In genomic region chr4:123392187-123392586, GRCm38 (mm10) we compare ENCODE assay signal across 10 mouse cellular contexts. TPM values are rescaled to one million over a fixed set of nuclear protein-coding genes. Genes with fewer than 3 reads are reported as not detected.
DNase-seq lines count a peak whose midpoint lies in the region; ATAC-seq and TF ChIP-seq lines count a peak whose summit lies in the region.
"Had no signal": no experiment of that assay in that cellular context is flagged by ENCODE, and none has a peak within 500 bp of the region (broad histone marks: within the 10 kb centered on the region; RNA-seq: fewer than 3 reads in every experiment).

No protein-coding gene starts in this region.

- peaks cover 91% of the 10 kb centered on the region for H3K36me3 ChIP-seq in midbrain, embryonic 14.5 days (ENCODE audit: control insufficient read depth, insufficient read depth, low read length)
- H3K36me3 ChIP-seq in midbrain, embryonic 11.5 days (ENCODE audit: control insufficient read depth, insufficient read depth, low read length) = peaks cover 31% of the 10 kb centered on the region; the same call in 1 of the 2 replicates
- peaks cover 99% of the 10 kb centered on the region for H3K36me3 ChIP-seq in embryonic facial prominence, embryonic 10.5 days (replicated peaks)
- H3K36me3 ChIP-seq in stomach, postnatal 0 days (ENCODE audit: control insufficient read depth, insufficient read depth, low read length) = peaks cover 26% of the 10 kb centered on the region

- H3K27me3 ChIP-seq in midbrain, embryonic 14.5 days (ENCODE audit: control insufficient read depth, insufficient read depth, low read length) = no peaks in the 10 kb centered on the region
- no peaks in the 10 kb centered on the region for H3K27me3 ChIP-seq in midbrain, embryonic 11.5 days (ENCODE audit: control insufficient read depth, insufficient read depth, low read length)
- no peaks in the 10 kb centered on the region for H3K27me3 ChIP-seq in embryonic facial prominence, embryonic 10.5 days (replicated peaks; ENCODE audit: low read depth, poor library complexity, severe bottlenecking)
- H3K27me3 ChIP-seq in stomach, postnatal 0 days (ENCODE audit: control insufficient read depth, insufficient read depth, low read length) = no peaks in the 10 kb centered on the region
- H3K27me3 ChIP-seq: hindbrain, embryonic 15.5 days; neural tube, embryonic 13.5 days had no signal

- no peak for ATAC-seq in midbrain, embryonic 14.5 days (ENCODE audit: low FRiP score, low TSS enrichment)
- no peak for ATAC-seq in midbrain, embryonic 11.5 days (ENCODE audit: low FRiP score)
- ATAC-seq in stomach, postnatal 0 days (ENCODE audit: low FRiP score, low TSS enrichment) = no peak

- peak; percentile 74 for TF ChIP-seq CTCF in stomach, postnatal 0 days (IDR thresholded peaks at IDR 0.05; ENCODE audit: low read depth)

- H3K9me3 ChIP-seq in midbrain, embryonic 14.5 days (ENCODE audit: control insufficient read depth, low read length) = no peaks in the 10 kb centered on the region
- no peaks in the 10 kb centered on the region for H3K9me3 ChIP-seq in midbrain, embryonic 11.5 days (ENCODE audit: control insufficient read depth, low read length)
- H3K9me3 ChIP-seq in embryonic facial prominence, embryonic 10.5 days = no peaks in the 10 kb centered on the region
- H3K9me3 ChIP-seq in stomach, postnatal 0 days (ENCODE audit: control insufficient read depth, low read length) = no peaks in the 10 kb centered on the region
- H3K9me3 ChIP-seq: hindbrain, embryonic 15.5 days; neural tube, embryonic 13.5 days had no signal

- DNase-seq in cerebellum, postnatal 10 days = peak; percentile 47 to 50
- no peak for DNase-seq in cerebellum, adult 8-10 months
- peak; percentile 31 for DNase-seq in midbrain, embryonic 14.5 days
- DNase-seq in midbrain, embryonic 11.5 days (ENCODE audit: low spot score, missing footprints) = no peak
- DNase-seq in embryonic facial prominence, embryonic 10.5 days (ENCODE audit: low spot score) = peak; percentile 32
- DNase-seq in stomach, postnatal 0 days (ENCODE audit: low spot score) = no peak
- DNase-seq in urinary bladder, postnatal 10 days (ENCODE audit: low spot score) = no peak
- no peak for DNase-seq in left cerebral cortex, adult 8-10 months (ENCODE audit: low spot score in 2 of 2)

- no peak overlapping the region for H3K4me3 ChIP-seq in midbrain, embryonic 14.5 days (replicated peaks; ENCODE audit: low read depth, low read length)
- no peak overlapping the region for H3K4me3 ChIP-seq in midbrain, embryonic 11.5 days (ENCODE audit: low read depth, low read length)
- H3K4me3 ChIP-seq in embryonic facial prominence, embryonic 10.5 days = no peak overlapping the region
- H3K4me3 ChIP-seq in stomach, postnatal 0 days (ENCODE audit: low read depth, low read length) = no peak overlapping the region
- H3K4me3 ChIP-seq: hindbrain, embryonic 15.5 days; neural tube, embryonic 13.5 days had no signal

- H3K27ac ChIP-seq in midbrain, embryonic 14.5 days (replicated peaks; ENCODE audit: low read depth, low read length) = no peak overlapping the region
- no peak overlapping the region for H3K27ac ChIP-seq in midbrain, embryonic 11.5 days (ENCODE audit: low read depth, low read length)
- H3K27ac ChIP-seq in embryonic facial prominence, embryonic 10.5 days (replicated peaks) = no peak overlapping the region
- no peak overlapping the region for H3K27ac ChIP-seq in stomach, postnatal 0 days (replicated peaks)
- H3K27ac ChIP-seq: hindbrain, embryonic 15.5 days; neural tube, embryonic 13.5 days had no signal

- no peaks in the 10 kb centered on the region for H3K4me1 ChIP-seq in midbrain, embryonic 14.5 days (ENCODE audit: control insufficient read depth, insufficient read depth, low read length)
- no peaks in the 10 kb centered on the region for H3K4me1 ChIP-seq in midbrain, embryonic 11.5 days (ENCODE audit: control insufficient read depth, insufficient read depth, low read length)
- no peaks in the 10 kb centered on the region for H3K4me1 ChIP-seq in embryonic facial prominence, embryonic 10.5 days
- H3K4me1 ChIP-seq in stomach, postnatal 0 days (replicated peaks; ENCODE audit: control insufficient read depth, insufficient read depth) = no peaks in the 10 kb centered on the region
- H3K4me1 ChIP-seq: hindbrain, embryonic 15.5 days; neural tube, embryonic 13.5 days had no signal

- H3K9ac ChIP-seq in midbrain, embryonic 14.5 days (replicated peaks; ENCODE audit: low read length) = no peak overlapping the region
- no peak overlapping the region for H3K9ac ChIP-seq in midbrain, embryonic 11.5 days (ENCODE audit: low read length)
- no peak overlapping the region for H3K9ac ChIP-seq in stomach, postnatal 0 days (ENCODE audit: low read length)
- H3K9ac ChIP-seq: hindbrain, embryonic 15.5 days; neural tube, embryonic 13.5 days had no signal

- H3K4me2 ChIP-seq in midbrain, embryonic 14.5 days (ENCODE audit: low read length) = no peak overlapping the region
- H3K4me2 ChIP-seq in midbrain, embryonic 11.5 days = no peak overlapping the region
- H3K4me2 ChIP-seq in stomach, postnatal 0 days (replicated peaks; ENCODE audit: low read depth) = no peak overlapping the region
- H3K4me2 ChIP-seq: hindbrain, embryonic 15.5 days; neural tube, embryonic 13.5 days had no signal

- TF ChIP-seq EP300 in stomach, postnatal 0 days (optimal IDR thresholded peaks at IDR 0.05) = no peak

- 90% methylated on average over 1 of the region's 1 CpGs for WGBS in midbrain, embryonic 14.5 days
- WGBS in midbrain, embryonic 11.5 days = 92% methylated on average over 1 of the region's 1 CpGs
- 95% methylated on average over 1 of the region's 1 CpGs for WGBS in embryonic facial prominence, embryonic 10.5 days
- 100% methylated on average over 1 of the region's 1 CpGs for WGBS in stomach, postnatal 0 days

RNA-seq across cellular contexts. Expression of gene Bmp8a, which starts 49.1 kb away (rescaled TPM):
- polyA plus RNA-seq in midbrain, embryonic 14.5 days (2014; fragmentation: Nextera tagmentation; extraction: Ambion mirVana) = 0.11 TPM in 1 of 2 replicates, not detected in the other
- 0.14 TPM in 1 of 2 replicates, not detected in the other for polyA plus RNA-seq in midbrain, embryonic 11.5 days (2014; fragmentation: Nextera tagmentation; extraction: Ambion mirVana)
- 0.14 TPM in 1 of 2 replicates, not detected in the other for polyA plus RNA-seq in embryonic facial prominence, embryonic 10.5 days (2016; fragmentation: Nextera tagmentation; extraction: Ambion mirVana)
- polyA plus RNA-seq in stomach, postnatal 0 days (2015; fragmentation: Nextera tagmentation; extraction: Ambion mirVana) = 0.67 and 0.97 TPM in 2 replicates
- not detected for total RNA-seq in left cerebral cortex, adult 8-10 months (2022)

Comparison
In these comparisons a context has a peak if more than half of its experiments do, and no peak if none do; other contexts are left out.
1. DNase-seq: peak in cerebellum, postnatal 10 days (2 of 2), midbrain, embryonic 14.5 days (single experiment) and embryonic facial prominence, embryonic 10.5 days (single experiment); none in cerebellum, adult 8-10 months (single experiment), midbrain, embryonic 11.5 days (single experiment), stomach, postnatal 0 days (single experiment), urinary bladder, postnatal 10 days (single experiment) and left cerebral cortex, adult 8-10 months (0 of 2).